Mouse (Mus musculus) lung, adult 2 months (tissue): ENCODE data around the gene Rab5if. TPM values are rescaled to one million over a fixed set of nuclear protein-coding genes. Genes with fewer than 3 reads are reported as not detected.
A peak's percentile ranks its signal among the peaks of the same experiment; 100 is the strongest.
"Not testable (repeated sequence)": the region's sequence is repeated elsewhere in the genome, so short reads cannot be mapped to it uniquely, and the experiment has no call there.

Source experiments
- DNase-seq: peaks from one replicate; pipeline ENCODE4 v3.0.0; 2022
- H3K4me1 ChIP-seq: fragments of 200-500 bp; 2 replicates; pipeline ENCODE4 v1.6.1; 2011; ENCODE audit warnings: low read length; ENCODE audit not compliant: control insufficient read depth, insufficient read depth
- H3K4me3 ChIP-seq: fragments of 200-500 bp; replicated peaks from 2 replicates; pipeline ENCODE3; 2011; ENCODE audit warnings: low read depth, mild to moderate bottlenecking, control low read depth, low read length; ENCODE audit errors: extremely low read depth
- CTCF ChIP-seq: fragments of 200-500 bp; IDR thresholded peaks from 2 replicates; pipeline ENCODE4 v1.5.1; 2011; ENCODE audit warnings: mild to moderate bottlenecking, low read length, control low read depth; ENCODE audit not compliant: insufficient read depth
- POLR2A ChIP-seq: fragments of 200-500 bp; IDR thresholded peaks from 2 replicates; pipeline ENCODE4 v1.6.1; 2011; ENCODE audit warnings: low read depth, mild to moderate bottlenecking, control low read depth, low read length, borderline replicate concordance; ENCODE audit errors: extremely low read depth
- whole genome bisulfite sequencing: fragments of 180-500 bp; shearing (Covaris S2); methylation state at CpG from one replicate; pipeline ENCODE4 v1.1.7; 2018; 5-methylcytosine and 5-hydroxymethylcytosine counted together
- polyA plus RNA-seq: library from polyadenylated mRNA; depleted of rRNA; stranded (reverse); fragments of >200 nt; gene quantifications from 2 replicates; pipeline ENCODE4 v1.2.3, GENCODE M21; 2012

Rab5if gene
- polyA plus RNA-seq, 1 experiment: 82.5 TPM

GRCm38 (mm10) chr2:156896384-156896914, 33.5 kb downstream of the Rab5if start:
- H3K4me3 ChIP-seq: no peak overlapping the region
- TF ChIP-seq POLR2A: no peak
- no peak for TF ChIP-seq CTCF
- no peak for DNase-seq
- H3K4me1 ChIP-seq: 0 out of 2 replicates have a peak, but pooled peaks cover 2% of the 10 kb centered on the region
- WGBS: 65% methylated on average over 9 of the region's 9 CpGs

GRCm38 (mm10) chr2:156897034-156897433, 34.1 kb downstream of the Rab5if start:
- Histone ChIP-seq H3K4me1 (0 out of 2 replicates have a peak, but pooled peaks cover 2% of the 10 kb centered on the region), H3K4me3 (no peak overlapping the region)
- DNase-seq: no peak
- WGBS: 89% methylated on average over 9 of the region's 9 CpGs
- TF ChIP-seq POLR2A: no peak

- DNase-seq: no peak
- 36% methylated on average over 4 of the region's 4 CpGs for WGBS
Measured at GRCm38 (mm10) chr2:156898374-156898773, 35.4 kb downstream of the Rab5if start.

GRCm38 (mm10) chr2:156899184-156899583, 36.3 kb downstream of the Rab5if start:
- H3K4me1 ChIP-seq: 0 out of 2 replicates have a peak, but pooled peaks cover 2% of the 10 kb centered on the region
- WGBS: 77% methylated on average over 4 of the region's 4 CpGs
- no peak for DNase-seq
- no peak overlapping the region for H3K4me3 ChIP-seq
- no peak for TF ChIP-seq POLR2A
- TF ChIP-seq CTCF: no peak

More at GRCm38 (mm10) chr2:156898374-156898773, 35.4 kb downstream of the Rab5if start:
- Histone ChIP-seq H3K4me3 (no peak overlapping the region), H3K4me1 (0 out of 2 replicates have a peak, but pooled peaks cover 2% of the 10 kb centered on the region)
- TF ChIP-seq POLR2A (no peak), CTCF (no peak)

DNA sequence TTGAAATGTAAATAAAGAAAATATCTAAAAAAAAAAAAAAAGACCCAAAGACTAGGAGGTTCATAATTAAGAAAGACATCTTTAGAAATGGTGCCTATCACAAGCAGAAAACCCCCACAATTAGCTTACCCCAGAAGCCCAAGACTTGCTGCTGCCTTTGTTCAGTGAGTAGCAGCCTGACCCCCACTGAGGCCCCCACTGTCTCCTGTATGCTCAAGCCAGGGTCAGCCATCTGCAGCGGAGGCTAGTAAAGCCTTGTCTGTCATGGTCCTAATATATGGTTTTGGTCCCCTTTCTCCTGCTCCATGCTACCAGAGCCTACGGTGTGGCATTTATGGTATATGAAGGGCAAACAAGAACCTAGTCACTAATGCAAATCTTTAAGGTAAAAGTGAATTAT, 38.4 kb downstream of the Rab5if start:
- WGBS: 88% methylated on average over 2 of the region's 2 CpGs
- Histone ChIP-seq H3K4me3 (no peak overlapping the region), H3K4me1 (0 out of 2 replicates have a peak, but pooled peaks cover 2% of the 10 kb centered on the region)
- TF ChIP-seq CTCF: no peak
- TF ChIP-seq POLR2A: no peak
- DNase-seq: no peak

- no peak for DNase-seq
- 63% methylated on average over 6 of the region's 6 CpGs for WGBS
- no peak overlapping the region for H3K4me3 ChIP-seq
- TF ChIP-seq CTCF: no peak
- no peak for TF ChIP-seq POLR2A
- H3K4me1 ChIP-seq: 0 out of 2 replicates have a peak, but pooled peaks cover 2% of the 10 kb centered on the region
Measured at GRCm38 (mm10) chr2:156901883-156902282, 39.0 kb downstream of the Rab5if start.

DNA sequence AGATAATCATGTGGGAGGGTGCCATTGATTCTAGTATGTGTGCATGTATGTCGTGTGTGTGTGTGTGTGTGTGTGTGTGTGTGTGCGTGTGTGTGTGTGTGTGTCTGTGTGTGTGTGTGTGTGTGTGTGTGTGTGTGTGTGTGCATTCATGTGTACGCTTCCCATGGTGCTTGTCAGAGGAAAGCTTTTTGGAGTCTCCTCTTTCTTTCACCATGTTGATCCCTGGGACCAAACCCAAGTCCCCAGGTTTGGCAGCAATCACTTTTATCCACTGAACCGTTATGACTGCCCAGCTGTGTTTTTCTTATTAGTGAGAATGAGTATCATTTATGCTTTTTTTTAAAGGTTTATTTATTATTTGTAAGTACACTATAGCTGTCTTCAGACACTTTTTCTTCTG, 39.5 kb downstream of the Rab5if start:
- DNase-seq, H3K4me3 ChIP-seq, H3K4me1 ChIP-seq: not testable (repeated sequence)
- WGBS: 73% methylated on average over 4 of the region's 4 CpGs

GRCm38 (mm10) chr2:156903367-156903766, 40.4 kb downstream of the Rab5if start:
- TF ChIP-seq CTCF (no peak), POLR2A (no peak)
- Histone ChIP-seq H3K4me3 (no peak overlapping the region), H3K4me1 (no peaks in the 10 kb centered on the region)
- DNase-seq: no peak
- 43% methylated on average over 2 of the region's 2 CpGs for WGBS

- TF ChIP-seq CTCF (peak; percentile 52), POLR2A (no peak)
- peak; percentile 53 for DNase-seq
Measured at GRCm38 (mm10) chr2:156904976-156905717, 42.2 kb downstream of the Rab5if start.

GRCm38 (mm10) chr2:156905931-156906330, 43.0 kb downstream of the Rab5if start:
- not testable (repeated sequence) for H3K4me1 ChIP-seq, DNase-seq, H3K4me3 ChIP-seq
- 60% methylated on average over 4 of the region's 4 CpGs for WGBS

More at GRCm38 (mm10) chr2:156904976-156905717, 42.2 kb downstream of the Rab5if start:
- Histone ChIP-seq H3K4me1 (no peaks in the 10 kb centered on the region), H3K4me3 (no peak overlapping the region)
- 33% methylated on average over 6 of the region's 6 CpGs for WGBS
